Mouse (Mus musculus): ENCODE data around the gene Nav1.

- TF ChIP-seq E2F4 (IDR thresholded peaks at IDR 0.05; ENCODE audit: insufficient read depth) (no peak), POLR2A (IDR thresholded peaks at IDR 0.05; ENCODE audit: insufficient read length, low read depth) (no peak), TCF12 (IDR thresholded peaks at IDR 0.05; ENCODE audit: insufficient read depth, poor library complexity, severe bottlenecking) (no peak), USF1 (IDR thresholded peaks at IDR 0.05; ENCODE audit: low read depth) (no peak), TCF3 (IDR thresholded peaks at IDR 0.05; ENCODE audit: insufficient read length, low read depth) (no peak), POLR2AphosphoS2 (IDR thresholded peaks at IDR 0.05; ENCODE audit: insufficient read length, low read depth) (no peak), MAX (IDR thresholded peaks at IDR 0.05; ENCODE audit: low read depth) (no peak), SRF (IDR thresholded peaks at IDR 0.05; ENCODE audit: control insufficient read depth, insufficient read length, low read depth) (no peak)
These were observed 93.6 kb downstream of the Nav1 start for GRCm38 (mm10) chr1:135513464-135513863.
